8 mouse cellular contexts compared by ENCODE assay signal in the genomic region with DNA sequence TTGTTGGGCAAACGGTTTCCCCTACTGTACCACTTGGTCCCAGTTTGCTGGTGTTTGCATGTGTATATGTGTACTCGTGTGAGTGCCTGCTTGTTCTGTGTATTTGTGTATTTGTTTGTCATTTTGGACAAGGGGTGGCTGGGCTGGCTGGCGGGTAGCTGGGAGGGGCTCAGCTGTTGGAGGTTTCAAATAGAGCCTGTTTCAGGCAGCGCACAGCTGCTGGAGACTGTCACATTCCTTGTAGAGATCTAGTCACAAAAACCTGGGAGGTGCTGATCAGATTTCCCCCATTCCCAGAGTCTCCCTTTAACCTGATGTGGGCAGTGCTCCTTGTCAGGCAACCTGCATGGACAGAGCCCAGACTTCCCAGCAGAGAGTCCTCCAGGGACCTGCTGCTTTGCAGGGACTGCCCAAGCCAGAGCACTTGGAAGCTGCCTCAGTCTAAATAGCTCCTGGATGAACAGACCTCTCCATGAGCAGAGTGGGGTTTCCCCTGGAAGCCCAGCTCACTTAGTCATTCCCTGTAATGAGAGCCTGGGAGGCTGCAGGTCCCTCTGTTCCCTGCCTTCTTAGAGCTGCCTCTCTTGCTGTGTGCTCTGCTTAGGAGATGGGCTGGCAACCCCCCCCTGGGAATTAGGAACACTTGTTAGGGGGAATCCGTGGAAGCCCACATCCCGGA. TPM values are rescaled to one million over a fixed set of nuclear protein-coding genes. Genes with fewer than 3 reads are reported as not detected.
DNase-seq lines count a peak whose midpoint lies in the region; ATAC-seq lines count a peak whose summit lies in the region.

No protein-coding gene starts in this region.

- H3K9ac ChIP-seq in embryonic facial prominence, embryonic 11.5 days (replicated peaks; ENCODE audit: low read length): no peak overlapping the region
- H3K9ac ChIP-seq in heart, embryonic 15.5 days: no peak overlapping the region
- peak overlapping the region; percentile 71 for H3K9ac ChIP-seq in midbrain, embryonic 13.5 days (replicated peaks)

- H3K4me3 ChIP-seq in embryonic facial prominence, embryonic 11.5 days (ENCODE audit: low read depth, low read length): no peak overlapping the region; the same call in 1 of the 2 replicates
- H3K4me3 ChIP-seq in heart, embryonic 15.5 days: peak overlapping the region; percentile 49
- peak overlapping the region; percentile 51 for H3K4me3 ChIP-seq in midbrain, embryonic 13.5 days (replicated peaks)

- no peaks in the 10 kb centered on the region for H3K4me1 ChIP-seq in embryonic facial prominence, embryonic 11.5 days (ENCODE audit: control insufficient read depth, insufficient read depth, low read length)
- peaks cover 38% of the 10 kb centered on the region for H3K4me1 ChIP-seq in heart, embryonic 15.5 days (replicated peaks)
- peaks cover 62% of the 10 kb centered on the region for H3K4me1 ChIP-seq in midbrain, embryonic 13.5 days (replicated peaks)

- no peaks in the 10 kb centered on the region for H3K9me3 ChIP-seq in embryonic facial prominence, embryonic 11.5 days (replicated peaks; ENCODE audit: control insufficient read depth, low read length)
- H3K9me3 ChIP-seq in heart, embryonic 15.5 days (replicated peaks): no peaks in the 10 kb centered on the region
- no peaks in the 10 kb centered on the region for H3K9me3 ChIP-seq in midbrain, embryonic 13.5 days

- H3K4me2 ChIP-seq in embryonic facial prominence, embryonic 11.5 days (ENCODE audit: low read depth, low read length): peak overlapping the region; percentile 76
- peak overlapping the region; percentile 91 for H3K4me2 ChIP-seq in heart, embryonic 15.5 days
- H3K4me2 ChIP-seq in midbrain, embryonic 13.5 days (replicated peaks): peak overlapping the region; percentile 93

- no peaks in the 10 kb centered on the region for H3K36me3 ChIP-seq in embryonic facial prominence, embryonic 11.5 days (replicated peaks; ENCODE audit: control insufficient read depth, insufficient read depth, low read depth, low read length)
- no peaks in the 10 kb centered on the region for H3K36me3 ChIP-seq in heart, embryonic 15.5 days
- no peaks in the 10 kb centered on the region for H3K36me3 ChIP-seq in midbrain, embryonic 13.5 days

- peaks cover 8% of the 10 kb centered on the region for H3K27me3 ChIP-seq in embryonic facial prominence, embryonic 11.5 days (ENCODE audit: control insufficient read depth, insufficient read depth, low read length)
- H3K27me3 ChIP-seq in heart, embryonic 15.5 days: peaks cover 46% of the 10 kb centered on the region
- H3K27me3 ChIP-seq in midbrain, embryonic 13.5 days: peaks cover 13% of the 10 kb centered on the region

- peak; percentile 92 for DNase-seq in heart, adult 11 months
- DNase-seq in heart, postnatal 25 days (ENCODE audit: low spot score): no peak
- DNase-seq in embryonic facial prominence, embryonic 11.5 days (ENCODE audit: low spot score): peak; percentile 29
- no peak for DNase-seq in cerebellum, postnatal 14 days
- DNase-seq in spleen, postnatal 36 days (ENCODE audit: low spot score in 2 of 2): no peak
- DNase-seq in retina, postnatal 1 day: no peak

- ATAC-seq in embryonic facial prominence, embryonic 11.5 days (replicated peaks; ENCODE audit: insufficient number of reproducible peaks, low FRiP score, low TSS enrichment, low read depth): 0 out of 2 replicates have a peak, but pooled peaks have one; percentile 32
- ATAC-seq in heart, embryonic 15.5 days (replicated peaks; ENCODE audit: insufficient number of reproducible peaks, insufficient read depth, low FRiP score, low read depth): peak; percentile 30; the same call in 1 of the 2 replicates
- no peak for ATAC-seq in midbrain, embryonic 13.5 days

- 33% methylated on average over 6 of the region's 6 CpGs for WGBS in embryonic facial prominence, embryonic 11.5 days
- 33% methylated on average over 6 of the region's 6 CpGs for WGBS in heart, embryonic 15.5 days
- 27% methylated on average over 6 of the region's 6 CpGs for WGBS in midbrain, embryonic 13.5 days

- intact Hi-C loops in heart, postnatal 25 days (cut with DNase I): no loop called here

- H3K27ac ChIP-seq in embryonic facial prominence, embryonic 11.5 days (replicated peaks; ENCODE audit: low read depth, low read length): no peak overlapping the region
- H3K27ac ChIP-seq in heart, embryonic 15.5 days: no peak overlapping the region
- peak overlapping the region; percentile 14; the same call in 1 of the 2 replicates for H3K27ac ChIP-seq in midbrain, embryonic 13.5 days

RNA-seq across cellular contexts. Expression of gene Kcnn3, which starts 2.6 kb away (rescaled TPM):
- total RNA-seq in heart, postnatal 25 days (2021): 1 to 10 TPM; 2.3 to 2.8 TPM
- polyA plus RNA-seq in embryonic facial prominence, embryonic 11.5 days (2014; fragmentation: Nextera tagmentation; extraction: Ambion mirVana): 0.91 and 1.1 TPM in 2 replicates
- 2.6 and 4.7 TPM in 2 replicates for polyA plus RNA-seq in heart, embryonic 15.5 days (2015; fragmentation: Nextera tagmentation; extraction: Ambion mirVana)
- polyA plus RNA-seq in midbrain, embryonic 13.5 days (2015; fragmentation: Nextera tagmentation; extraction: Ambion mirVana): 4.4 and 5.0 TPM in 2 replicates

Comparison
In these comparisons a context has a peak if more than half of its experiments do, and no peak if none do; other contexts are left out.
1. DNase-seq: peak in heart, adult 11 months (single experiment) and embryonic facial prominence, embryonic 11.5 days (single experiment); none in heart, postnatal 25 days (single experiment), cerebellum, postnatal 14 days (0 of 2), spleen, postnatal 36 days (0 of 2) and retina, postnatal 1 day (single experiment).
2. Peak in every context shown above with its lines, with median percentiles within 50 percentile points of each other: H3K4me2 ChIP-seq.